Mouse (Mus musculus): ENCODE measurements at regions not wholly inside any gene's neighbourhood (a gene's known extent, or its start where the extent isn't known, plus 50 kb on each side); places are given as distances from the start of the nearest gene placed in this dataset.

GRCm38 (mm10) chr3:133874383-133874782 is 329.4 kb upstream of the Tet2 start:
- H3K27ac ChIP-seq (ENCODE audit: insufficient read depth, low read depth, low read length, poor library complexity, severe bottlenecking): no peak overlapping the region
- TF ChIP-seq ZC3H11A (IDR thresholded peaks at IDR 0.05; ENCODE audit: borderline replicate concordance, low read depth, low read length): no peak
- no peak for TF ChIP-seq CHD2 (IDR thresholded peaks at IDR 0.05; ENCODE audit: low read depth, low read length)
- no peak for TF ChIP-seq HCFC1 (IDR thresholded peaks at IDR 0.05; ENCODE audit: borderline replicate concordance, insufficient read depth, low read length)
- no peak for TF ChIP-seq ZNF384 (IDR thresholded peaks at IDR 0.05; ENCODE audit: low read depth, low read length)
- no peak for TF ChIP-seq MAFK (IDR thresholded peaks at IDR 0.05; ENCODE audit: insufficient read depth, low read depth, low read length)
- no peak overlapping the region for H3K9ac ChIP-seq (ENCODE audit: insufficient read depth, low read depth, low read length, poor library complexity, severe bottlenecking)
- in situ Hi-C loops (cut with MboI; ENCODE audit: low sequenced_read_pairs in 2 of 2, unreplicated experiment in 2 of 2): no loop called here
- DNase-seq (ENCODE audit: low read depth, low spot score): no peak
- H3K36me3 ChIP-seq (ENCODE audit: control insufficient read depth, insufficient read depth, low read length, poor library complexity, severe bottlenecking): no peaks in the 10 kb centered on the region
- no peaks in the 10 kb centered on the region for H3K4me1 ChIP-seq (ENCODE audit: control insufficient read depth in 2 of 2, insufficient read depth in 2 of 2, low read length in 2 of 2, poor library complexity in 1 of 2)
- H3K9me3 ChIP-seq (ENCODE audit: control insufficient read depth, insufficient read depth, low read depth, low read length): no peaks in the 10 kb centered on the region
- no peak overlapping the region for H3K4me3 ChIP-seq (ENCODE audit: insufficient read depth in 1 of 2, low read depth in 1 of 2, low read length in 2 of 2, poor library complexity in 1 of 2, severe bottlenecking in 1 of 2)

- in situ Hi-C loops (cut with MboI; ENCODE audit: low sequenced_read_pairs in 2 of 2, unreplicated experiment in 2 of 2): no loop called here
- TF ChIP-seq ZC3H11A (IDR thresholded peaks at IDR 0.05; ENCODE audit: borderline replicate concordance, low read depth, low read length) (peak; percentile 79; the same call in 1 of the 2 replicates), HCFC1 (IDR thresholded peaks at IDR 0.05; ENCODE audit: borderline replicate concordance, insufficient read depth, low read length) (no peak)
- H3K4me3 ChIP-seq (ENCODE audit: insufficient read depth in 1 of 2, low read depth in 1 of 2, low read length in 2 of 2, poor library complexity in 1 of 2, severe bottlenecking in 1 of 2): no peak overlapping the region
- H3K27ac ChIP-seq (ENCODE audit: insufficient read depth, low read depth, low read length, poor library complexity, severe bottlenecking): no peak overlapping the region
- H3K4me1 ChIP-seq (ENCODE audit: control insufficient read depth in 2 of 2, insufficient read depth in 2 of 2, low read length in 2 of 2, poor library complexity in 1 of 2): no peaks in the 10 kb centered on the region
- H3K36me3 ChIP-seq (ENCODE audit: control insufficient read depth, insufficient read depth, low read length, poor library complexity, severe bottlenecking): no peaks in the 10 kb centered on the region
- no peaks in the 10 kb centered on the region for H3K9me3 ChIP-seq (ENCODE audit: control insufficient read depth, insufficient read depth, low read depth, low read length)
- peak; percentile 60 for DNase-seq (ENCODE audit: low read depth, low spot score)
- no peak overlapping the region for H3K9ac ChIP-seq (ENCODE audit: insufficient read depth, low read depth, low read length, poor library complexity, severe bottlenecking)
Measured at GRCm38 (mm10) chr3:133876439-133877072, 331.6 kb upstream of the Tet2 start.

DNA sequence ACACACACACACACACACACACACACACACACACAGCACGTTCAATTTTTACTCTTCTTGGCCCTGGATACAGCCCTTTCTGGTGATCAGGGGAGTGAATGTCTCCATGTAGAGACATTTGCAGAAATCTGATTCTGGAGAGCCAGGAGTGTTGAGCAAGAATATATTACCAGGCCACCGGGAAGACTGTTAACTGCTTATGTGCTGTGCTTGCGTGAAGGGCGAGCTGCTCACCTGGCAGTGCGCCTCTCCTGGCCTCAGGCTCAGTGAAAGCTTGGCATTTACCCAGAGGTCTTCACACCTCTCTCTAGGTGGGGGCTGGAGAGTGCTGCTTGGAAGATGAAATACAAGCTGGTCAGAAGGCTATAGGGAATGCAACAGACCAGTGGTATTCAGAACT is 332.4 kb upstream of the Tet2 start:
- no peaks in the 10 kb centered on the region for H3K9me3 ChIP-seq (ENCODE audit: control insufficient read depth, insufficient read depth, low read depth, low read length)
- H3K4me1 ChIP-seq (ENCODE audit: control insufficient read depth in 2 of 2, insufficient read depth in 2 of 2, low read length in 2 of 2, poor library complexity in 1 of 2): no peaks in the 10 kb centered on the region
- in situ Hi-C loops (cut with MboI; ENCODE audit: low sequenced_read_pairs in 2 of 2, unreplicated experiment in 2 of 2): no loop called here
- H3K9ac ChIP-seq (ENCODE audit: insufficient read depth, low read depth, low read length, poor library complexity, severe bottlenecking): no peak overlapping the region
- TF ChIP-seq CHD2 (IDR thresholded peaks at IDR 0.05; ENCODE audit: low read depth, low read length): no peak
- TF ChIP-seq ZC3H11A (IDR thresholded peaks at IDR 0.05; ENCODE audit: borderline replicate concordance, low read depth, low read length): no peak
- H3K4me3 ChIP-seq (ENCODE audit: insufficient read depth in 1 of 2, low read depth in 1 of 2, low read length in 2 of 2, poor library complexity in 1 of 2, severe bottlenecking in 1 of 2): no peak overlapping the region
- H3K36me3 ChIP-seq (ENCODE audit: control insufficient read depth, insufficient read depth, low read length, poor library complexity, severe bottlenecking): no peaks in the 10 kb centered on the region
- H3K27ac ChIP-seq (ENCODE audit: insufficient read depth, low read depth, low read length, poor library complexity, severe bottlenecking): no peak overlapping the region
- no peak for DNase-seq (ENCODE audit: low read depth, low spot score)

DNA sequence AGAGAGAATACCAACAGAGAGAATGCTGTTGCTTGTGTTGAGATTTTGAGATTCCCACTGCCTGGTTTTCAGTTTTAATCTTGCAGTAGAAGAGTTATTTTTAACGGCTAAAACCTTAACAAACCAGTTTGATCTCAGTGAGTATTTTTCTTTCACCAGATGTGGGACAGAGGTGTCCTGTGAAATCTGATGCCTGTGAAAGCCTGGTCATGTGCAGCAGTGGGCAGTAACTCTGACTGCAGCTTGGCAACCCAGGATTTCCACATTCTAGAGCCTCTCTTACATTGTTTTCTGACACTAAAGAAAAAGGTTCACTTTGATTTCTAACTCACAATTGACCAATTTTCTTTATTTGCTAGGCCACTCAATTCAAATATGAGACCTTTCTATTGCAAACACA is 335.7 kb upstream of the Tet2 start:
- Histone ChIP-seq H3K9ac (ENCODE audit: insufficient read depth, low read depth, low read length, poor library complexity, severe bottlenecking) (no peak overlapping the region), H3K27ac (ENCODE audit: insufficient read depth, low read depth, low read length, poor library complexity, severe bottlenecking) (no peak overlapping the region), H3K36me3 (ENCODE audit: control insufficient read depth, insufficient read depth, low read length, poor library complexity, severe bottlenecking) (no peaks in the 10 kb centered on the region), H3K4me1 (ENCODE audit: control insufficient read depth in 2 of 2, insufficient read depth in 2 of 2, low read length in 2 of 2, poor library complexity in 1 of 2) (no peaks in the 10 kb centered on the region), H3K4me3 (ENCODE audit: insufficient read depth in 1 of 2, low read depth in 1 of 2, low read length in 2 of 2, poor library complexity in 1 of 2, severe bottlenecking in 1 of 2) (no peak overlapping the region), H3K9me3 (ENCODE audit: control insufficient read depth, insufficient read depth, low read depth, low read length) (no peaks in the 10 kb centered on the region)
- TF ChIP-seq CHD2 (IDR thresholded peaks at IDR 0.05; ENCODE audit: low read depth, low read length) (no peak), MAFK (IDR thresholded peaks at IDR 0.05; ENCODE audit: insufficient read depth, low read depth, low read length) (no peak), ZC3H11A (IDR thresholded peaks at IDR 0.05; ENCODE audit: borderline replicate concordance, low read depth, low read length) (no peak), ZNF384 (IDR thresholded peaks at IDR 0.05; ENCODE audit: low read depth, low read length) (no peak), HCFC1 (IDR thresholded peaks at IDR 0.05; ENCODE audit: borderline replicate concordance, insufficient read depth, low read length) (no peak)
- in situ Hi-C loops (cut with MboI; ENCODE audit: low sequenced_read_pairs in 2 of 2, unreplicated experiment in 2 of 2): no loop called here
- no peak for DNase-seq (ENCODE audit: low read depth, low spot score)

- no peak for DNase-seq (ENCODE audit: low read depth, low spot score)
- H3K9ac ChIP-seq (ENCODE audit: insufficient read depth, low read depth, low read length, poor library complexity, severe bottlenecking): no peak overlapping the region
Measured at GRCm38 (mm10) chr3:133901931-133902330, 334.4 kb upstream of the Cxxc4 start.

More at GRCm38 (mm10) chr3:133901931-133902330, 334.4 kb upstream of the Cxxc4 start:
- no peaks in the 10 kb centered on the region for H3K9me3 ChIP-seq (ENCODE audit: control insufficient read depth, insufficient read depth, low read depth, low read length)
- no peak overlapping the region for H3K4me3 ChIP-seq (ENCODE audit: insufficient read depth in 1 of 2, low read depth in 1 of 2, low read length in 2 of 2, poor library complexity in 1 of 2, severe bottlenecking in 1 of 2)
- H3K36me3 ChIP-seq (ENCODE audit: control insufficient read depth, insufficient read depth, low read length, poor library complexity, severe bottlenecking): no peaks in the 10 kb centered on the region
- no peaks in the 10 kb centered on the region for H3K4me1 ChIP-seq (ENCODE audit: control insufficient read depth in 2 of 2, insufficient read depth in 2 of 2, low read length in 2 of 2, poor library complexity in 1 of 2)
- H3K27ac ChIP-seq (ENCODE audit: insufficient read depth, low read depth, low read length, poor library complexity, severe bottlenecking): no peak overlapping the region
- in situ Hi-C loops (cut with MboI; ENCODE audit: low sequenced_read_pairs in 2 of 2, unreplicated experiment in 2 of 2): no loop called here
- TF ChIP-seq HCFC1 (IDR thresholded peaks at IDR 0.05; ENCODE audit: borderline replicate concordance, insufficient read depth, low read length) (no peak), CHD2 (IDR thresholded peaks at IDR 0.05; ENCODE audit: low read depth, low read length) (no peak), ZNF384 (IDR thresholded peaks at IDR 0.05; ENCODE audit: low read depth, low read length) (no peak), MAFK (IDR thresholded peaks at IDR 0.05; ENCODE audit: insufficient read depth, low read depth, low read length) (no peak), ZC3H11A (IDR thresholded peaks at IDR 0.05; ENCODE audit: borderline replicate concordance, low read depth, low read length) (no peak)

Data from ES-E14 (cell line).